Mouse (Mus musculus) hindbrain, embryonic 12.5 days (tissue): ENCODE measurements around the gene 1700037C18Rik. TPM values are rescaled to one million over a fixed set of nuclear protein-coding genes. Genes with fewer than 3 reads are reported as not detected.
A peak's percentile ranks its signal among the peaks of the same experiment; 100 is the strongest.
"Not testable (repeated sequence)": the region's sequence is repeated elsewhere in the genome, so short reads cannot be mapped to it uniquely, and the experiment has no call there.

Experiments
- ATAC-seq: fragments of 200-750 bp; cut with Nextera tagmentation; 2 replicates; pipeline ENCODE4 v1.8.0; 2017; ENCODE audit warnings: moderate TSS enrichment; ENCODE audit not compliant: low FRiP score
- H3K27ac ChIP-seq: fragments of 300-500 bp; sonication (generic); 2 replicates; pipeline ENCODE4 v1.5.1; 2016; ENCODE audit warnings: mild to moderate bottlenecking
- H3K27me3 ChIP-seq: fragments of 300-500 bp; sonication (generic); 2 replicates; pipeline ENCODE4 v1.6.1; 2016; ENCODE audit warnings: mild to moderate bottlenecking
- H3K36me3 ChIP-seq: fragments of 300-500 bp; sonication (generic); 2 replicates; pipeline ENCODE4 v1.6.1; 2016; ENCODE audit warnings: mild to moderate bottlenecking
- H3K4me1 ChIP-seq: fragments of 300-500 bp; sonication (generic); 2 replicates; pipeline ENCODE4 v1.6.1; 2016
- H3K4me2 ChIP-seq: fragments of 300-500 bp; sonication (generic); replicated peaks from 2 replicates; pipeline ENCODE4 v1.6.1; 2016; ENCODE audit warnings: mild to moderate bottlenecking
- H3K4me3 ChIP-seq: fragments of 300-500 bp; sonication (generic); 2 replicates; pipeline ENCODE4 v1.5.1; 2016; ENCODE audit warnings: mild to moderate bottlenecking
- H3K9ac ChIP-seq: fragments of 300-500 bp; sonication (generic); 2 replicates; pipeline ENCODE4 v1.6.1; 2016; ENCODE audit warnings: mild to moderate bottlenecking, moderate library complexity
- H3K9me3 ChIP-seq: fragments of 300-500 bp; sonication (generic); replicated peaks from 2 replicates; pipeline ENCODE4 v1.6.1; 2016; ENCODE audit warnings: mild to moderate bottlenecking
- WGBS: fragments of 180-500 bp; shearing (Covaris S2); methylation state at CpG from one replicate; pipeline ENCODE4 v1.1.7; 2016; 5-methylcytosine and 5-hydroxymethylcytosine counted together
- microRNA-seq: library from miRNA; unstranded; fragments of <30 nt; microRNA quantifications from one replicate; pipeline ENCODE4, GENCODE M21; 2017
- polyA plus RNA-seq: library from polyadenylated mRNA; unstranded; fragments of >200 nt; fragmentation: Nextera tagmentation; extraction: Ambion mirVana; gene quantifications from 2 replicates; pipeline ENCODE4 v1.2.1, GENCODE M21; 2016

Gene 1700037C18Rik
- polyA plus RNA-seq, 1 experiment from 2014 or later = 8.0 TPM

DNA sequence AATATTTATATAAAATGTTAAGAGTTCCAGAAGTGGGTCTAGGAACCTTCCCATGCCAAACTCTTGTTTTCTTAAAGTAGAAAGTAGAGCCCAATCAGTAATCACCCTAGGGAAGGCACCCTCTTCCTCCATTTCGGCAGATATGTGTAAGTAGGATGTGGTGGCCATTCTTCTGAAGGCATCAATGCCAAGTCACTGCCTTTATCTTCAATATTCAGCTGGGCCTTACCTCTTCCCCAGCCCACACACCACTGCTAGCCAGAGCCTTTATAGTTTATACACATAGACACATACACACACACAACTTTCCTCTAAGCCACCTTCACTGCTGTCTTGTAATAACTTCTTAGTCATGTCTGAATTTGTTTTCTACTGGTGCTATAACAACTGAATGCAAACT lies 52.7 kb downstream of the 1700037C18Rik start:
- H3K36me3 ChIP-seq = peaks cover 5% of the 10 kb centered on the region
- 89% methylated on average over 1 of the region's 1 CpGs for WGBS
- H3K27ac ChIP-seq = no peak overlapping the region
- ATAC-seq = no peak
- H3K4me3 ChIP-seq = no peak overlapping the region
- no peak overlapping the region for H3K4me2 ChIP-seq
- no peaks in the 10 kb centered on the region for H3K27me3 ChIP-seq
- H3K4me1 ChIP-seq = no peaks in the 10 kb centered on the region
- H3K9ac ChIP-seq = no peak overlapping the region
- H3K9me3 ChIP-seq = no peaks in the 10 kb centered on the region

DNA sequence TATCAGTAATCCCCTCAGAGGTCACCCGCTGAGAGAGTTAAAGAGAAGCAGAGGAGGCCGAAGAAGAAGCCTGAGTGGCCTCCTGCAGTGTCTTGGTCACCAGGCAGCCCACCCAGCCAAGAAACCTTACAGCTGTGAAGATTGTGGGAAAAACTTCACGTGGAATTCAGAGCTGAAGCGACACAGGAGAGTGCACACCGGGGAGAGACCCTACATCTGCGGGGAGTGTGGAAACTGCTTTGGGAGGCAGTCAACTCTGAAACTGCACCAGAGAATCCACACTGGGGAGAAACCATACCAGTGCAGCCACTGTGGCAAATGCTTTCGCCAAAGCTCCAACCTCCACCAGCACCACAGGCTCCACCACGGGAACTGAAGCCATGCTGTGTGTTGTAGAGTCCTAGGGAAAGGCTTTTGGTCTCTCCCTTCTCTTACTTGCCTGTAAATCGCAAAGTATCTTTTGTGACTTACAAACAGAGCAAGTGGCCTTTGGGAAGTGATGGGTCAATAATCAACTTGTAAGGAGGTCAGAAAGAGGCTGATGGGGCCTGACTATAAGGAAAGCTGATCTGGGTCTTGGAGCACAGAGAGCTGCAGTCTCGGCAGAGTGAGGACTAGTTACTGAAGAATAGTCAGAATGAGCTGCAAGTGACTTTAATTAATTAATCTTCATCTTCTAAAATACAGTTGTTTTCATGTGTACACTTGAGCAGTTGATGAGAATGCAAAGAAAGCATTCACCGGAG lies 53.9 kb downstream of the 1700037C18Rik start:
- no peaks in the 10 kb centered on the region for H3K9me3 ChIP-seq
- ATAC-seq = no peak
- no peak overlapping the region for H3K4me3 ChIP-seq
- no peak overlapping the region for H3K9ac ChIP-seq
- H3K27me3 ChIP-seq = no peaks in the 10 kb centered on the region
- WGBS = 51% methylated on average over 11 of the region's 11 CpGs
- H3K4me2 ChIP-seq = no peak overlapping the region
- no peaks in the 10 kb centered on the region for H3K4me1 ChIP-seq
- no peak overlapping the region for H3K27ac ChIP-seq
- no peaks in the 10 kb centered on the region for H3K36me3 ChIP-seq

GRCm38 (mm10) chr16:3852586-3852985 lies 55.9 kb downstream of the 1700037C18Rik start:
- Histone ChIP-seq H3K27ac (no peak overlapping the region), H3K9me3 (no peaks in the 10 kb centered on the region), H3K27me3 (no peaks in the 10 kb centered on the region), H3K9ac (no peak overlapping the region), H3K4me1 (peaks cover 3% of the 10 kb centered on the region; the same call in 1 of the 2 replicates), H3K36me3 (no peaks in the 10 kb centered on the region), H3K4me2 (no peak overlapping the region), H3K4me3 (no peak overlapping the region)
- WGBS = 34% methylated on average over 12 of the region's 12 CpGs
- no peak for ATAC-seq

GRCm38 (mm10) chr16:3851301-3851700 lies 57.2 kb downstream of the 1700037C18Rik start:
- H3K4me2 ChIP-seq, H3K4me3 ChIP-seq, H3K4me1 ChIP-seq, H3K9me3 ChIP-seq, H3K27ac ChIP-seq, H3K9ac ChIP-seq, H3K36me3 ChIP-seq, ATAC-seq, H3K27me3 ChIP-seq: not testable (repeated sequence)
- 88% methylated on average over 12 of the region's 13 CpGs for WGBS

GRCm38 (mm10) chr16:3848416-3848815 lies 60.1 kb downstream of the 1700037C18Rik start:
- ATAC-seq = no peak
- Histone ChIP-seq H3K9me3 (no peaks in the 10 kb centered on the region), H3K4me2 (no peak overlapping the region), H3K4me1 (peaks cover 3% of the 10 kb centered on the region; the same call in 1 of the 2 replicates), H3K9ac (no peak overlapping the region), H3K27me3 (no peaks in the 10 kb centered on the region), H3K36me3 (no peaks in the 10 kb centered on the region), H3K27ac (no peak overlapping the region), H3K4me3 (no peak overlapping the region)
- WGBS = 73% methylated on average over 3 of the region's 3 CpGs

DNA sequence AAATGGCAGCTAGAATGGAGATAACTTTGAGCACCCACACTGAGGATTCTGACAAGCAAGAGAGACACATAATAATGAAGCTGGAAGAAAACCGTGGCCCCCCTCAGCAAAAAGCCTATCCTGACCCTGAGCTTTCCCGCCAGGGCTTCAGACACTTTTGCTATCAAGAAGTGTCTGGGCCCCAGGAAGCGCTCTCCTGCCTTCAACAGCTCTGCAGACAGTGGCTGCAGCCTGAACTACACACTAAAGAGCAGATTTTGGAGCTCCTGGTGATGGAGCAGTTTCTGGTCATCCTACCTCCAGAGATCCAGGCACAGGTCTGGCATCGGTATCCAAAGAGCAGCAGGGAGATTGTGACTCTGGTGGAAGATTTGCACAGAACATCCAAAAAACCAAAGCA lies 60.6 kb downstream of the 1700037C18Rik start:
- Histone ChIP-seq H3K27ac (no peak overlapping the region), H3K4me3 (peak overlapping the region; percentile 64; the same call in 1 of the 2 replicates), H3K4me2 (peak overlapping the region; percentile 60), H3K27me3 (no peaks in the 10 kb centered on the region), H3K36me3 (no peaks in the 10 kb centered on the region), H3K9ac (peak overlapping the region; percentile 68; the same call in 1 of the 2 replicates), H3K9me3 (no peaks in the 10 kb centered on the region), H3K4me1 (peaks cover 3% of the 10 kb centered on the region)
- 73% methylated on average over 4 of the region's 4 CpGs for WGBS
- no peak for ATAC-seq

- Histone ChIP-seq H3K27me3 (no peaks in the 10 kb centered on the region), H3K36me3 (no peaks in the 10 kb centered on the region), H3K4me2 (peak within 1 kb of the TSS; percentile 60), H3K27ac (0 out of 2 replicates have a peak within 1 kb of the TSS, but pooled peaks have one; percentile 23), H3K9ac (peak within 1 kb of the TSS; percentile 68), H3K9me3 (no peaks in the 10 kb centered on the region), H3K4me3 (peak within 1 kb of the TSS; percentile 64), H3K4me1 (peaks cover 3% of the 10 kb centered on the region)
- ATAC-seq = peak; percentile 100
- WGBS = 4% methylated on average over 38 of the region's 38 CpGs
Observed at GRCm38 (mm10) chr16:3846711-3847518, 61.6 kb downstream of the 1700037C18Rik start, which contains the start of gene Zfp174. TSS of gene Zfp174 (plus strand) at chr16:3847268.

Small RNA genes lying within 50 kb of the gene (microRNA-seq; reads per million reads assigned to microRNA genes)
- gene Gm23493 = not detected

Other genes starting within 250 kb of the 1700037C18Rik start
- gene Mefv, start 190.6 kb downstream of the 1700037C18Rik start, polyA plus RNA-seq = not detected in 2 replicates
- gene Zfp263, start 164.6 kb downstream of the 1700037C18Rik start, polyA plus RNA-seq = 54.4 and 56.7 TPM in 2 replicates
- not detected in 2 replicates for gene Olfr15, start 77.8 kb downstream of the 1700037C18Rik start, polyA plus RNA-seq
- 2.0 and 2.1 TPM in 2 replicates for gene Zfp174, start 61.4 kb downstream of the 1700037C18Rik start, polyA plus RNA-seq
- gene Naa60, start 36.3 kb downstream of the 1700037C18Rik start, polyA plus RNA-seq = 64.2 and 65.7 TPM in 2 replicates
- 12.1 and 13.4 TPM in 2 replicates for gene Zfp597, start 24.1 kb downstream of the 1700037C18Rik start, polyA plus RNA-seq
- gene Gm20695, start 24.0 kb downstream of the 1700037C18Rik start, polyA plus RNA-seq = 3.0 and 3.2 TPM in 2 replicates
- 30.3 and 31.2 TPM in 2 replicates for gene Cluap1, start 112 bp upstream of the 1700037C18Rik start, polyA plus RNA-seq
- gene Nlrc3, start 67.9 kb upstream of the 1700037C18Rik start, polyA plus RNA-seq = 0.96 and 1.2 TPM in 2 replicates
- 34.6 and 36.8 TPM in 2 replicates for gene Slx4, start 95.1 kb upstream of the 1700037C18Rik start, polyA plus RNA-seq
- gene Dnase1, start 128.3 kb upstream of the 1700037C18Rik start, polyA plus RNA-seq = 6.3 and 7.8 TPM in 2 replicates
- gene Trap1, start 169.1 kb upstream of the 1700037C18Rik start, polyA plus RNA-seq = 60.6 and 61.3 TPM in 2 replicates